Mouse (Mus musculus) mesoderm, embryonic 11.5 days (tissue): ENCODE results near the gene Gm10320.
A peak's percentile ranks its signal among the peaks of the same experiment; 100 is the strongest.

ENCODE experiments used
- DNase-seq: peaks from one replicate; pipeline ENCODE4 v3.0.0-alpha.2; 2012; ENCODE audit warnings: low read depth, low spot score

Gm10320 gene

GRCm38 (mm10) chr13:98469916-98470315, 21.9 kb downstream of the Gm10320 start:
- no peak for DNase-seq

DNA sequence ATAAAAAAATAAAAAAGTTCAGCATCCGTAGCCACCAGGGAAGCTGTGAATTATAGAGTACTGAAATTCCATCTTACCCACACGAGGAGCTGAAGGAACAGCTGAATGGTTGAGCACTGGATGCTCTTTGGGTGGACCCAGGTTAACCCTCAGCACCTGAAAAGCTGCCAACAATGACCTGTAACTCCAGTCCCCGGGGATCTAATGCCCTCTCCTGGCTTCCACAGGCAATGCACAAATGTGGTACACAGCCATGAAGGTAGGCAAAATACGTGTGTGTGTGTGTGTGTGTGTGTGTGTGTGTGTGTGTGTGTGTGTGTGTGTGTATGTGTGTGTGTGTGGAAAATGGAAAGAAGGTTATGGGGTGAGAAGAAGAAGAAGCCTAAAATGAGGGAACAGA, 30.3 kb downstream of the Gm10320 start:
- DNase-seq = no peak

GRCm38 (mm10) chr13:98456398-98456797, 35.4 kb downstream of the Gm10320 start:
- no peak for DNase-seq

- no peak for DNase-seq
These were observed 36.2 kb downstream of the Gm10320 start for GRCm38 (mm10) chr13:98455646-98456045.

- DNase-seq = no peak
These were observed 37.4 kb downstream of the Gm10320 start for GRCm38 (mm10) chr13:98454224-98454967.

- DNase-seq = no peak
These were observed 38.7 kb downstream of the Gm10320 start for GRCm38 (mm10) chr13:98453146-98453545.

DNA sequence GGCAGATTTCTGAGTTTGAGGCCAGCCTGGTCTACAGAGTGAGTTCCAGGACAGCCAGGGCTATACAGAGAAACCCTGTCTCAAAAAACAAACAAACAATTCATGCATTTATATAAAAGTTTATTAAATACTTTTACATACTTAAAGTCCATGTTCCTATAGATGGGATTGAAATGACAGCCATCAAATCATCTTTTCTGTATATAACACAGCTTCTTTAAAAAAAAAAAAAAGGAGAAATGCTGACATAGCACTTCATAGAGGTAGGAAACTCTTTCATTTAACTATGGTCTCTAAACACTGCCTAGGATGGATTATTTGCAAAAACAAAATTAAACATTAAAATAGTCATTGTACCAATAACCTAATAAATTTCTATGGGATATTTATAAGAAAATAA, 43.1 kb downstream of the Gm10320 start:
- DNase-seq = no peak

DNA sequence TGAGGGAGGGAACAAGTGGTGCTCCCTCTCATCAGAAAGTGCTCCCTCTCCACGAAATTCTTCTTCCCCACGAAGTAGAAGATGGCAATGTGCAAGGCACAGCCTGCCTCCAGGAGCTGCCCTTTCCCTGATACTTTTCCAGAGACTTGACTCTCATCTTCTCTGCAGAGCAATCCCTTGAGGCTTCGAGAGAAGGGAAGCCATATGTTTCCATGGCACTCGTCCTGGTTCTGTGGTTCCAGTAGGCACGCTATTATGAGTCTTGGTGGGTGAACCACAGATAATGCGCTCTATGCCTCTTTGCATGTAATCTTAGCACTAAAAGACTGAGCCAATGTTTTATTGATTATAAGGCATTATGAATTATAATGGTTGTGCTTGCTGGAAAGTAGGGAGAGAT, 44.1 kb downstream of the Gm10320 start:
- no peak for DNase-seq

GRCm38 (mm10) chr13:98445391-98446125, 46.2 kb downstream of the Gm10320 start:
- DNase-seq = no peak

DNA sequence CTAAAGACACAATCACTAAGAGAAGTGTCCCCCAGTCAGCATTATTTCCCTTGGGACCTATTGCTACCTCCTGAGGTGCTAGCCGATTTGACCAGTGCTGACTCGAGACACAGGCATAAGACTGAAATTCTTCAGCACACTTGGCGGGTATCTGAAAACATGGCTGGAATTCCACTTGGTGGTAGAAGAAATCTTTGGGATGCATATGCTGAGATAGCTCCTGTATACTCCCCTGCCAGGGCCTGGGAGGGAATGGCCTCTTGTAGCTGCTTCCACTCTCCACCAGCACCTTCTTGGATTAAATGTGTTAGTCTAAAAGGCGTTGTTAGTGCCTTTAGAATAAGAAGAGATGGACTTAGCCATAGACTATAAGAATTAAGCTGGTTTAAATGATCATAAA, 50.8 kb downstream of the Gm10320 start:
- no peak for DNase-seq

DNA sequence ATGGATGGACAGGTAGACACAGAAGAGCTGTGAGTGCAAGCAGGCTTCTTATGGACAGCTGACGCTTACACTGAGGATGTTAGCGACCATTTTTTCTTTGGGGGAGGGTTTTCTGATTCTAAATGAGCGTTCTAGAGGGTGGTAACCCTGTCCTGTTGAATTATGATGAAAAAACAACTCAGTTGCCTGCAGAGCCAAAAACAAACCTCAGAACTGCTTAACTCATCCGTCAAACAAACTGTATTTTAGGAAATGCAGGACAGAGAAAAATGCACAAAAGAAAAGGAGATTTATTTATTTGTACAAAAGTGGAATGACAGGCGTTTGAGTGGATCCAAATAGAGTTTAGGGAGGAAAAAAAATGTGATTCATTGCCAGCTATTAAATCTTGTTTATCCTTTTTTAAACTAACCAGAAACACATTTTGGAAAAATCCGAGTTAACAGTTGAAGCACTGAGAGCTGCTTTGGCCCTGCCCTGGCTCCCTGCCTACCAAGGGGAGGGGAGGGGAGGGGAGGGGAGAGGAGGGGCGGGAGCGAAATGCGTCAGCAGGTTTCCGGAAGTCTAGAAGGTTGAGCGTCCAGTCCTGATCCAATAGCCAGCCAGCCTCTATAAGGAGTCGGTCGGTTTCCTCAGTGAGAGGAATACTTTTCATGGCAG, 51.4 kb downstream of the Gm10320 start:
- DNase-seq = peak; percentile 27
